Mouse (Mus musculus) cerebellum, adult 9-11 months (tissue): Measurements from ENCODE around the gene Fmnl1.

Source experiments
- DNase-seq: peaks from one replicate; pipeline ENCODE4 v3.0.0; 2022

Gene Fmnl1

DNA sequence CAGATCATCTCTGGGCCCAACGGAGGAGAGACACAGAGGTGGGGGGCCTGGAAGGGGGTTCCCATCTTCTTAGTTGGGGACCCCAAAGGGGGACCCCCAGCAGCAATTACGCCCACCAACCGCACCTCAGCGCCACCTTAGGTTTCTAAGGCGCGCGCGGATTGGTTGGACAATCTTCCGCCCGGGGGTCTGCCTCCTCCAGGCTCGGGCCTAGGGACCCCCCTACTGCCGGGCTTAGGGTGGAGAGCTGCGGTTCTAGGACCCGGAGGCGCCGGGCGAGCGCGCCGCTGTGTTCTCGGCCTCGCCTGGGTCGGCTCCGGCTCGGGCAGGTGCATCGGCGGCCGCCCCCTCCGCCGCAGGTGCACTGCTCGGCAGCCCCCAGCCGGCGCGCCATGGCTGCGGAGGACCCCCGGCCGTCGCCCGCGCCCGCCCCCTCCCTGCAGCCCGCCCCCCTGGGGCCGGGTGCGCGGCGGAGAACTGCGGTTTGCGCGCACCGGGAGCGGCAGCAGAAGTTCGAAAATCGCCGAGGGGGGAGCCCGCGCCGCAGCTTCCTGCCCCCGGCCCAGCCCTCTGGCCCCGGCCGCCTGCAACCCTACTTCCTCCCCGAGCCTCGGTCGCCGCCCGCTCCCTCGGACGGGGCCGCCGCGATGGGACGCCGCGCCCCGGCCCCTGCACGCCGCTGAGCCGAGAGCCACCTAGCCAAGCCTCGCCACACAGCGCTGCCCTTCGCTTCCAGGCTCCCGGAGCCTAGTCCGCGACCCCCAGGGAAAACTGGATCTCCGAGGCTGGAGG, at the start of gene Fmnl1:
Gene Fmnl1, plus strand, starts transcription at position 614 of the 792 bp plus-strand sequence.
- no peak for DNase-seq

DNA sequence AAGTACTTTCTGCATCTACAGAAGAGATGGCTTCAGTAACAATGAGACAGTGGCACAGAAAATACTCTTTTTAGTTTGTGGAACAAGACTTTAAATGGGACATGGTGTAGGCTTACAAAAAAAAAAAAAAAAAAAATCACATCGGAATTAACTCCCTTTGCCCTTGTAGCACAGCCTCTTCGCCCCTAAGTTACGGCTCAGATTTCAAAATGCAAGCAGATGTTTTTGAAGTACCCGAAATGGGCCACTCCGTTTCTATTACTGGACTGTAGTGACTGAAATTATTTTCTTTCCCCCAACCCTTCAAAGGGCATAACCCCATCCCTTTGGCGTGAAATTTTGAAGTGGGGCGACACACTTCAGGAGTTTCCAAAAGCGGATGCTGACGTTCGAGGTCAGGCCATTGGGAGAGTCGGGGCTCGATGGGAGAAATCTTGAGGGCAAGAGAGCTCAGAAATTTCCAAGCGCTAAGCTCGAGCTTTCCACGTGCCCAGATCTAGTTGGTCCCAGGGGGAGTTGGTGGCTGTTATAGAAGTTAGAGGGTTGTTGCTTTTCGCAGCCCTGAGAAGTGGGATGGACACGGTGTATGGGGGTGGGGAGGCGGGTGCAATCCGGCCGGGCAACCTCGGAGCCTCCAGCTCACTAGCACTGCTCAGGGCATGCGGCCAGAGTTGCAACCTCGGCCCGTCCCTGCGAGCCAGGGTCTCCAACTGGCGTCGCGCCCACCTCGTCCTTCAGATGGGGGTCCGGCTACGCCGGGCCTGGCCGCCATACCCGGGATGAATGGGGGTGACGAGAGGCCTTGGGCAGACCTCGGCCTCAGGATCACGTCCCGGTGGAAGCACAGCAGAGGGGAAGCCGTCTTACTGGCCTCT, 39.0 kb upstream of the Fmnl1 start, which contains the start of gene Hexim2:
Gene Hexim2, plus strand, starts transcription at position 729 of the 875 bp plus-strand sequence.
- DNase-seq = peak; percentile 88

DNA sequence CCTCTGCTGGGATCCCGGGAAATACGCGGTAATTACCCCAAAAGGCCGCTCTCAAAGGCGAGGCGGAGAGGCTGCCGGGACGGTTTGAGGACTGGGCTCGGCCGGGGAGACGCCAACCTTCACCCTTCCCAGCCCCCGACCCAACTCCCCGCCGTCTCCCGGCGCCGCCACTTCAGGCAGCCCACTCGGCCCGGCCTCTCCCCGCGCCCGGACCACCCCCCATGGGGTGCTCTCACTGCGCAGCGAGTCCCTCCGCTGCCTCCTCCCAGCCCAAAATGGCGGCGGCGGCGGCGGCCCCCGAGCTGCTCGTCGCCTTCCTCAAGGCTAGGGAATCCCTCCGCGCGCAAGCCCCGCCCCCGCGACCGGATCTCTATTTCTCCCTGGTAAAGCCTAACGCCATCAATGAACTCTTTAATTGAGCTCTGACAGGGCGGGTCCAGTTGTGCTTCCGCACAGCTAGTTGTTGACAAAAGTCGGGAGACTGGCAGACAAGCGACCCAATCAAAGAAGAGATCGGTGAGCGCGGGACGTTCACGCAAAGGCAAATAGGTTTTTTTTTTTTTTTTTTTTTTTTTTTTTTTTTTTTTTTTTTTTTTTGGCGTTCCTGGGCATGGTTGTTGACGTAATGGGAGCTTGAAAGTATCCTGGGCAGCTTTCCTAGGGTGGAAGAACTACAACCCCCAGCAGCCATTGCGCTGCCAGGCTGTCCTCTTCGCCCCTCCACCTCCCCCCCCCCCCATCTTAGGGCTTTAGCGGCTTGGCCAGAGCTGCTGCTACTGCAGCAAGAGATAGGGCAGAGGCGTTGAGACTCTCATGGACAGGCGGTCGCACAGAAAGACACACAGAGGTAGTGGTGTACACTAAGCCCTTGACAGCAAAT, 38.1 kb upstream of the Fmnl1 start:
- DNase-seq = peak; percentile 100

DNA sequence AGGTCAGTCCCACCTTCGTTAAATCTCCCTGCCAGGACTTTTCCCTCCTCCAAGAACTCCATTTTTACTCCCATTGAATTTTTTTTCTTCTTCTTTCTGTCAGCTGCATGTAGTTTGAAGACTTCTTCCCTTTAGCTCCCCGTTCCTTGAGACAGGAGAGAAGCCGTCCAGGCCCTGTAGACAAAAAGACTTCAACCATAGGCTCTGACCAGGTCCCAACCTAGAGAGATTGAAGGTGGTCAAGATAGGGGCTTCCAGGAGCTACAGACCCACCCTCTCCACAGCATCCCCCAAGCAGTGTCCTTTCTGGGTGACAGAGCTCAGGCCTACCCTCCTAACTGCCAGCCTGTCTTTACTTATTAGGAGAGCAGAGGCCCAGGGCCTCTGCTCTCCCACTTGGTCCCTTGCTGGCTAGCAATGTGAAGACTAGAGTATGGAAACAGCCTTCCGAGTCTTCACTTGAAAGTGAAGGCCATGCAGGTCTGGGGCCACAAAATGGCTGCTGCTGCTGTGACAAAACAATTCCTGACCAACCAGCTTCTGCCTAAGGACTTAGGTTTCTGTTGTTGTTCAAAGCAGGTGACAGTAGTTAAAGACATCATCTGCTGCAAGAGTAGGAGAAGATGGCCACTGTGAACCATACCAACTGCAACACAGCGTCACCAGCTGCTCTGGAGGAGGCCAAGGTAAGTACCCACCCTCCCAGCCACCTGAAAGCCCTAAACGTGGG, 37.3 kb upstream of the Fmnl1 start:
- DNase-seq = peak; percentile 66

DNA sequence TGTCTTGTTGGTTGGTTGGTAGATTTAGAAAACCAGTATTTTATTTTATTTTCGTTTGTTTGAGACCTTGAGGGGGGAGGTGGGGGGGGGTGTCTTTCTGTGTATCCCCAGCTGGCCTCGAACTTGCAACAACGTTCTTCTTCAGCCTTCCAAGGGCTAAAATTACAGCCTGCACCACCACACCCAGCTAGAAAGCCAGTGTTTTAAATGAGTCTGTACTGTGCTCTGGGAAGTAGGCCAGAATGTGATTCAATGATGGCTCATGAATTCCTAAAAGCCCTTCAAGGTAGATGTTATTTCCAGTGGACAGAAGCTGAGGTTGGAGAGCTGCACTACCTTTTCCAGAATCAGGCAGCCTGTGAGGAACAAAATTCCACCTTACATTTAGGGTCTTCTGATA, 36.7 kb upstream of the Fmnl1 start:
- peak; percentile 65 for DNase-seq

DNA sequence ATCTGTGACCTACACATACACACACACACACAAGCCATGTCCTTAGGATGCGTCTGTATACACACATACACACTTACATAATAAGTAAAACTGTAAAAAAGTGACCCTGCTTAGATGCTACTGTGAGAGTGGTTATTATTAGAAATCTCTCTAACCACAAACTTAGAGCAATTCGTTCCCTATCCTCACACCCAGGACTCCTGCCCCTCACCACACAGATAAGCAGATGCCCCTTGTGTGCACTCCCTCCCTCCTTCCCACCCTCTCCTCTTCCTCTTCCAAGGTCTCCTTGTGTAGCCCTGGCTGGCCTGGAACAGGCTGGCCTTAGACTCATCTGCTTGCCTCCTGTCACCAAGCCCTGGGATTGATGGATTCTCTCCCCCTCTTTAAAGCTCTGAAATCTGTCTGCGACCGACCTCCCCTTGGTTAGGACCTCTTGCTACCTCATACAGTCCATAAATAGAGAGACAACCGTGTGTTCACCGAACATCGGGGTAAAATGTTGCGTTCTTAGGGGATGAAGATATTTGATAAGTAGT, 34.8 kb upstream of the Fmnl1 start:
- DNase-seq = peak; percentile 46

DNA sequence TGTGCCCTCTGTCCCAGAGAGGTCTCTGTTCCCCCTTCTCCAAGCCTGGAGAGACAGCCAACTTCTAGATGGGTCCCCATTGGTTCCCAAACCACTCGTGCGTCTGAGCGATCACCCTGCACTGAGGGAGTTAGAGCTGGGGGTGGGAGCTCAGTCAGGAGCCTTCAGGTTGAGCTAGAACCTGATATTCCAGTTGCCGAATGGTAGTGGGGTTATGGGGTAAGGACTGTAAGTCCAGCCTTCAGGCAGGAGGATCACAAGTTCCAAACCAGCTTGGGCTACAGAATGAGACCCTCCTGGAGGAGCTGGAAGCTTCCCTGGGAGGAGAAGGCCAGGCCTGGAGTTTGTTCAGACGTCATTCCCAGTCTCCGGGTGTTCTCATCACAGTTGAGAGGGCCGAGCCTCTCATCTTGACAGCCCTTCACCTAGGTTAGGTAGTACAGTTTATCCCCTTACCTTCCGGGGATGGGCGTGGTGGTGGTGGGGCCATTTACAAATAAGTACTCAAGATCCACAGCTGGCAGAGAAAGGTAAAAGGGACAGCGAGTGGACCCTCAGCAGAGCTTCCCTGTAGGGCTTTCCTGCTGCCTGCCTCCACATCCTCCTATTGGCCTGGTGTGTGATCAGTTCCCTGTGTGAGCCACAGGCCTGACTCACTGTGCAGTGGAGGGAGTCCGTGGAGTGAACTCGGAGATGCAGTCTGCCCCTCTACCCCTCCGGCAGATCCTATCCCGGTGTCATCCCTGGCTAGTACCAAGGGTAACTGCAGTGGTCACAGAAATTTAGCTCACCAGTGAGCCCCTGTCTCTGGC, 30.8 kb upstream of the Fmnl1 start:
- DNase-seq = no peak

DNA sequence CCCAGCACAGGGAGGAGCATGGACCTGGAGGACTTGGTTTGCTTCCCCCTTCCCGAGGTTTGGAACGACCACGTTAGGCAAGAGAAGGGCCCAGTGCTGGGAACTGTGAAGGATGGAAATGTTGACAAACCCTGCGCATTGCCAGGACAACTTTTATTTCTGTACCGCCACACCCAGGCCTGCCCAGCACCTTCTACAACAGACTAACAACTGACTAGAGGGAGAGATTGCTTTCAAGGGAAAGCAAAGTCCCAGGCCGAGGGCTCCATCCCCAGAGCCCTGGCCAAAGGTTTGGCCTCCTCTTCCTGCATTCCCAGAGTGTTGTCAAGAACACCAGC, 30.2 kb upstream of the Fmnl1 start:
- no peak for DNase-seq

DNA sequence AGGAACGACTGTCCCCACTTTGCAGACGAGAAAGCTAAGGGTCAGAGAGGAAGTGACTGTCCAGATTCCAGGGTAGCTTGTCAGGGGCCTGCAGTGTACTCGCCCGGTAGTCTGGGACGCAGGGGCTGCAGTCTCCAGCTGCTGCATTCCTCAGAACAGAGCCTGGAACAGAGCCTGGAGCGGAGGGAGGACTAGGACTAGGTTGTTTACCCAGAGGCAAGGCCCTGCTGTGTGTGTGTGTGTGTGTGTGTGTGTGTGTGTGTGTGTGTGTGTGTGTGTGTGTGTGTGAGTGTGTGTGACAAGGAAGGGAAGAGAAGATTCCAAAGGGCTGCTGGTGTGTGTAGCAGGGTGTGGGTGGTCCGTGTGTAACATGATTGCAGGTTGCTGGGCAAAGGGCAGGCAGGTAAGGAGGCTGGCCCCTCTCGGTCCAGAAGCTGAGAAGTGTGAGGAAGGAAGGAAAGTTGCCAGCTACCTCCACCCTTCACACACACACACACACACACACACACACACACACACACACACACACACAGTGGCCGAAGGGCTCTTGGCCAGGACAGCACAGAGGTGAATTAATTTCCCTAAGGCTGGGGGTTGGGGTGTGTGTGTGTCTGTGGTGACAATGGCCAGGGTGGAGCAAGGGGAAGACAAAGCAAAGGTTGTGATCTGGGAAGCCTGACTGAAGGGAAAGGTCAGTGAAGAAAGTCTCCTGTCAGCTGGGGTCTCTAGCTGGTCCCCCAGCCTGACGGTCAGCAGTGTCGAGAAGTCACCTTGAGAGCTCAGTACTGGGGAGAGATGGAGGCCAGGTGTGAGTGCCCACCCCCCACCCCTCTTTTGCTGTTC, 29.6 kb upstream of the Fmnl1 start:
- no peak for DNase-seq

DNA sequence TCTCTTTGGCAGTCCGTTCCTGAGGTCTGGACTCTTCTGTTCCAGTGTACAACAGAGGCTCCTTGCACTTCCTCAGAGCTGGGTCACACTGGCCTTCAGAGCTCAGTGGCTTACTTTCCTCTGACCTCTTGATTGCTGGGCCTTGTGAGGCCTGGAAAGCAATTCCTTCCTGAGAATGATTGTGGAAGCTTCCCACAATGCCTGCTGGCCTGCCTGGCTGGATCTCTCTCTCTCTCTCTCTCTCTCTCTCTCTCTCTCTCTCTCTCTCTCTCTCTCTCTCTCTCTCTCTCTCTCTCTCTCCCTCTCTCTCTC, 29.0 kb upstream of the Fmnl1 start:
- DNase-seq = no peak

DNA sequence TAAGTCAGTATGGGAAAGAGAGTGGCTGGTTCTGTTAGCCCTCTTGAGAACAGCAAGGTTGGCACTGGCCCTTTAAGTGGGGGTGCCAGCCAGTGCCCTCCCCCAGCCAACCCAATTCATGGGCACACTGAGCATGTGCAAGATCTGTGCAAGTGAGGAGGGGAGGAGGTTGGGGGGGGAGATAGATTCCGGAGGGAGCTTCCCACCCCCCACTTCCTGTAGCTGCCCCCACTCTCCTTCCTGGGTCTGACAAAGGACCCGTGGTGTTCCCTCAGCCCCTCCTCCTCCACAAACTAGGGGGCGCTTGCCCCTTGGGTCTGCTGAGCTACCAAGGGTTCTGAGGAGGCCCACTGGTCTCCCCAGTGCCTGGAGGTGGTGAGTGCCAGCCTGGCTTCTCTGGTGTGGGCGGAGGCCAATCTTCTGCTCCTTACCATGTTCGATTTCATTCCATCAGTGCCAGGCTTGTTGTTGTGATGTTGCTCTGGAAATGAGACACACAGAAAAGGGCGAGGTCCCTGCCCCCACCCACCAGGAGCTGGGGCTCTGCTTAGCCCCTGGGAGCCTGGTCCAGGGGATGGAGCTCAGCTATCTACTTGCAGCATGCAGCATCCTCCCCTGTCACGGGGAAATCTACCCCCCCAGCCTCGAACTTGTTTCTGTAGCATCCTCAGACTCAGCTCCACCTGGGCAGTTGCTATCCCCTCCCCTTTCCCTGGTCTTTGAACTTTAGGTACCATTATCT, 28.3 kb upstream of the Fmnl1 start:
- DNase-seq = peak; percentile 94

DNA sequence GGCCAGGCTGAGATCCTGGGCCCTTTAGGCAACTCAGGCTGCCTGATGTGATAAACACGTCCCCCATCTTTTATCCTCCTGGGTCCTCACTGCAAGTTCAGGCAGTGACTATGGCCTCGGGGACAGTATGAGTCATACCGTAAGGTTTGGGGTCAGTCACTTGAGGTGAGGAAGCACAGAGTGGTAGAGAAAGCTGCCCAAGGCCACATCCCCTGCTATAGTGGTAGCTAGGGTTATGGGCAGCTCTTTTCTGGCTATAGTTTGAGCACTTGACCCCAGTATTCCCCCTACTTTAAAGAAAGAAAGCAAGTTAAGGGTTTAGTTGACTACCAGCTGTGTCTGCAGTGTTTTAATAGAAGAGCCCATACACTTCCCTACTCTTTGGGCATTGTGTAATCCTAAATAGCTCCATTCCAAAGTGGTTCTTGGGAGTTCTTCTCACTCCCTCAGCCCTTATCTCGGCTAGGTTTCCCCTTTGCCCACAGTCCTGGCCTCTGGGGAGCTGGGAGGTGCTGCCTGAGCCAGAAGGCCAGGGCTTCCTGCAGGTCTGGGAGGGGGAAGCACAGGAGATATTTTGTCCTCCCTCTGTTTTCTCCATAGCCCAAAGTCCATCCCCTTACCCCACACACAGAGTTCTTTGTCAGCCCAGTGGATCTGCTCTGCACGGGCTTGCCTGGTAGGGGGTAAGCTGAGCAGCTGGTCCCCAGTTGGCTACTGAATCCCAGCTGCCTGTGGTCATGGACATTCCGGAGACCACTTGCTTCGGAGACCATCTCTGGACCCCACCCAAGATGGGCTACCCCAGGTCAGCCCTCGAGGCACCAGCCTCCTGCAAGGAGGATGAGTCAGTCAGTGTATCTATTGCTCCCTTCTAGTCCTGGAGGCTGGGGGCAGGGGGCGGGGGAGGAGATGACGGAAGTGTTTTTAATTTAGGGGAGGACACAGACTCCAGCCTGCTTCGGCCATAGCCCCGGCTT, 26.3 kb upstream of the Fmnl1 start:
- DNase-seq = peak; percentile 52

DNA sequence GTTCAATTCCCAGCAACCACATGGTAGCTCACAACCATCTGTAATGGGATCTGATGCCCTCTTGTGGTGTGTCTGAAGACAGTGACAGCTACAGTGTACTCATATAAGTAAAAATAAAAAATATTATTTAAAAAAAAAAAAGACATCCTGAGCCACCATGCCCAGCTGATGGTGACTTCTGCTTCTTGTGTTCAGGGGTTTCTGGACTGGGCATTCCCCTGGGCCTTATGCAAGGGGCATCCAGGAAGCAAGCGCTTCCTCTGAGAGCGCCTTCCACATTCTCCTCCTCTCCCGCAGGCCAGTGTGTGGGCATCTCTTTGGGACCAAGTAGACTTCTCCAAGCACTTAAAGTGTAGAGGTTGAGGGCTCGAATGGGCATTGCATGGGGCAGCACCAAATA, 24.5 kb upstream of the Fmnl1 start:
- DNase-seq = no peak

DNA sequence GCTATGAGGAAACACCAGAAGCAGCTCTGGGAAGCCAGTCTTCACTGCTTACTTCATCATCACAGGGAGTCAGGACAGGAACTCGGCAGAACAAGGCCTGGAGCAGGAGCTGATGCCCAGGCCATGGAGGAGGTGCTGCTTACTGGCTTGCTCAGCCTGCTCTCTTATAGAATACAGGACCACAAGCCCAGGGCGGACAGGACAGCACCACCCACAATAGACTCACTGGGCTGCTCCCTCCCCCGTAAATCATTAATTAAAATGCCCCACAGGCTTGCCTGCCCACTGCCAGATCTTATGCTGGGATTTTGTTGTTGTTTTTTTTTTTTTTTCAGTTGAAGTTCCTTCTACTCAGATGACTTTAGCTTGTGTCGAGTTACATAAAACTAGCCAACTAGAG, 23.1 kb upstream of the Fmnl1 start:
- no peak for DNase-seq

DNA sequence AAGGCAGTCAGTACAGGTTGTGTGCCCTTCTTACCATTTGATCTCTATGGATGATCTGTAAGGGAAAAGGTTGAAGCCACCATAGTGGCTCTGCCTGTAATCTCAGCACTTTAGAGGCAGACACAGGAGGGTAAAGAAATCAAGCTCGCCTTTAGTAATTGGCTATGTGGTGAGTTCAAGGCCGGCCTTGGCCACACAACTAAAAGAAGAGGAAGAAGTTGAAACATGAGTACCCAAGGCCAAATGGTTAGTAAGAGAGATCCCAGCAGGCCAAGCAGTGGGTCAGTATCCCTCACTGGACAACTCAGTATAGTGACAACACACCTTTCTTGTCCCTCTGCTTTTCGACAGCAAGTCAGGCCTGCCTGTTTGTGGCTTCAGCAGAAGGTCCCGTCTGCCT, 21.1 kb upstream of the Fmnl1 start:
- no peak for DNase-seq

DNA sequence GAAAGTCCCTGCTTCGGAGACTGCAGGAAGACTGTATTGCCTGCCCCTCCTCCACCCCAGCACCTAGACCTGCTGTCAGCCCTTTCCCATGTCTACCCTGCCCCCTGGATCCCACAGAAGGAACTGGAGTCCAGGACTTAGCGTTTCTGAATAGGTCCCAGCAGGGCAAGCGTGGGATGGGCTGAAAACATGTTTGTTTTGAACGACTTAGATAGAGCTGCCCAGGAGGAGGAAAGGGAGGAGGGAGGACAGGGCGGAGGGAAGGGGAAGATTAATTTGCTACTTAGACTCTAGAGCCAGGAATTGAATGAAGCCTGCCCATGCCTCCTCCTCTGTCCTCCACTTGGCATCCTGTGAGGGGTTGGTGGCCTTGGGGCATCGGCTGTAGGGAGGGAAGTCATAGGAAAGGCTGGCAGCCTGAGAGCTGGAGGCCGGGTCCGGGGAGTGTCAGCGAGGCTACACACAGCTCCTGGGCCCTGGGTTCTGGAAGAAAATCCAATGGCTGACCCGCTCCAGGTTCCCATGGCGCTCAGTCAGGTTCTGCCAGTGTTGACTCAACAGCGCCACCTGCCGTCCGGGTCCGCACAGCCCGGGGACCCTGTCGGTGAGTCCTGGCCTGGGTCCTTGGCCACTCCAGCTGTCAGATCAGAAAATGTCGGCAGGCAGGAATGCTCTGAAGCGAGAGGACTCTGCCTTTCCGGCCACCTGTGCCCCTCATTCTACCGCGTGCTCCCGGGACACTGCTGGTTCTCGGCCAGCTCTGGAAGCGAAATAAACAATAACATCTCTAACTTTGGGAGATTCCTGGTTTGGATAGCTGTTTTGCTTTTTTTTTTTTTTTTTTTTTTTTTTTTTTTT, 12.1 kb upstream of the Fmnl1 start:
- peak; percentile 95 for DNase-seq

DNA sequence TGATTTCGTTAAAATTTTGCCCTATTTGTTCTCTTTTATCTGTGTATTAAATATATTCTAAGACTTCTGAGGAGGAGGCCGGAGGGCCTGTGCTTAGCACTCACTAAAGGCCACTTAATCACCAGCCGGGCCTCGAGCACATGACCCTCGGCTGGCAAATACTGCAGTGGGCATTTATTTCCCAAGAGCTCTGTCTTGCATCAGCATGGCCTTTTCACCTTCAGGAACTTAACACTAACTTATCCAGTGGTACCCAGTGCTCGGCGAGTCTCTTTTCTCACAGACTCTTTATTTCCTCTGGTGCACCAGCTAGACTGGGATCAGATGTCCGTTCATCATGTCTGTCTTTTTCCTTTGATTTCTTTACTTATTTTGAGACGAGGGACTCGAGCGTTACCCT, 10.2 kb upstream of the Fmnl1 start:
- DNase-seq = peak; percentile 21
